Mouse (Mus musculus) forebrain, embryonic 10.5 days (tissue): Measurements from ENCODE around the gene Commd7. TPM values are rescaled to one million over a fixed set of nuclear protein-coding genes. Genes with fewer than 3 reads are reported as not detected.
A peak's percentile ranks its signal among the peaks of the same experiment; 100 is the strongest.

Experiments
- DNase-seq: peaks from one replicate; pipeline ENCODE4 v3.0.0-alpha.2; 2017; ENCODE audit warnings: low spot score; ENCODE audit errors: extremely low spot score
- H3K27ac ChIP-seq: fragments of 300-500 bp; sonication (generic); 2 replicates; pipeline ENCODE4 v1.5.1; 2016; ENCODE audit warnings: mild to moderate bottlenecking
- H3K27me3 ChIP-seq: fragments of 300-500 bp; sonication (generic); 2 replicates; pipeline ENCODE4 v1.6.1; 2016; ENCODE audit warnings: mild to moderate bottlenecking; ENCODE audit not compliant: poor library complexity, severe bottlenecking
- H3K36me3 ChIP-seq: fragments of 300-500 bp; sonication (generic); replicated peaks from 2 replicates; pipeline ENCODE4 v1.6.1; 2016; ENCODE audit warnings: mild to moderate bottlenecking, moderate library complexity
- H3K4me1 ChIP-seq: fragments of 300-500 bp; sonication (generic); 2 replicates; pipeline ENCODE4 v1.6.1; 2016
- H3K4me3 ChIP-seq: fragments of 300-500 bp; sonication (generic); 2 replicates; pipeline ENCODE4 v1.5.1; 2016; ENCODE audit warnings: mild to moderate bottlenecking, moderate library complexity
- H3K9me3 ChIP-seq: fragments of 300-500 bp; sonication (generic); 2 replicates; pipeline ENCODE4 v1.6.1; 2016; ENCODE audit warnings: mild to moderate bottlenecking, moderate library complexity
- WGBS: fragments of 180-500 bp; shearing (Covaris S2); methylation state at CpG from one replicate; pipeline ENCODE4 v1.1.7; 2016; 5-methylcytosine and 5-hydroxymethylcytosine counted together
- polyA plus RNA-seq: library from polyadenylated mRNA; unstranded; fragments of >200 nt; fragmentation: Nextera tagmentation; extraction: Ambion mirVana; gene quantifications from 2 replicates; pipeline ENCODE4 v1.2.1, GENCODE M21; 2016

Commd7 gene
- polyA plus RNA-seq, 1 experiment from 2014 or later = 66.2 TPM

GRCm38 (mm10) chr2:153616893-153617292 is 15.7 kb downstream of the Commd7 start:
- Histone ChIP-seq H3K27me3 (no peaks in the 10 kb centered on the region), H3K27ac (no peak overlapping the region), H3K4me1 (peaks cover 11% of the 10 kb centered on the region), H3K4me3 (no peak overlapping the region), H3K9me3 (no peaks in the 10 kb centered on the region), H3K36me3 (peaks cover 45% of the 10 kb centered on the region)
- WGBS = 94% methylated on average over 3 of the region's 3 CpGs
- no peak for DNase-seq

- peak overlapping the region; percentile 35; the same call in 1 of the 2 replicates for H3K27ac ChIP-seq
- DNase-seq = no peak
- 41% methylated on average over 3 of the region's 3 CpGs for WGBS
- H3K36me3 ChIP-seq = peaks cover 4% of the 10 kb centered on the region; the same call in 1 of the 2 replicates
- no peaks in the 10 kb centered on the region for H3K27me3 ChIP-seq
- H3K9me3 ChIP-seq = no peaks in the 10 kb centered on the region
- peaks cover 43% of the 10 kb centered on the region for H3K4me1 ChIP-seq
- H3K4me3 ChIP-seq = no peak overlapping the region
Measured at GRCm38 (mm10) chr2:153612594-153613281, 19.8 kb downstream of the Commd7 start.

GRCm38 (mm10) chr2:153611743-153612142 is 20.8 kb downstream of the Commd7 start:
- Histone ChIP-seq H3K4me3 (no peak overlapping the region), H3K36me3 (no peaks in the 10 kb centered on the region), H3K27ac (peak overlapping the region; percentile 87; the same call in 1 of the 2 replicates), H3K9me3 (no peaks in the 10 kb centered on the region), H3K4me1 (peaks cover 43% of the 10 kb centered on the region), H3K27me3 (no peaks in the 10 kb centered on the region)
- DNase-seq = no peak
- WGBS = 98% methylated on average over 1 of the region's 1 CpGs

- Histone ChIP-seq H3K36me3 (no peaks in the 10 kb centered on the region), H3K4me3 (no peak overlapping the region; the same call in 1 of the 2 replicates), H3K4me1 (peaks cover 43% of the 10 kb centered on the region), H3K9me3 (no peaks in the 10 kb centered on the region), H3K27me3 (no peaks in the 10 kb centered on the region), H3K27ac (peak overlapping the region; percentile 87)
- no peak for DNase-seq
- WGBS = 66% methylated on average over 7 of the region's 7 CpGs
Measured at GRCm38 (mm10) chr2:153611241-153611630, 21.3 kb downstream of the Commd7 start.

GRCm38 (mm10) chr2:153610426-153611240 is 21.9 kb downstream of the Commd7 start:
- no peaks in the 10 kb centered on the region for H3K9me3 ChIP-seq
- H3K27me3 ChIP-seq = no peaks in the 10 kb centered on the region
- H3K36me3 ChIP-seq = no peaks in the 10 kb centered on the region
- 13% methylated on average over 14 of the region's 14 CpGs for WGBS
- peak overlapping the region; percentile 87 for H3K27ac ChIP-seq
- peaks cover 43% of the 10 kb centered on the region for H3K4me1 ChIP-seq
- DNase-seq = peak; percentile 32
- H3K4me3 ChIP-seq = no peak overlapping the region; the same call in 1 of the 2 replicates

GRCm38 (mm10) chr2:153609548-153609947 is 23.0 kb downstream of the Commd7 start:
- Histone ChIP-seq H3K4me1 (peaks cover 43% of the 10 kb centered on the region), H3K36me3 (no peaks in the 10 kb centered on the region), H3K9me3 (no peaks in the 10 kb centered on the region), H3K27ac (peak overlapping the region; percentile 87), H3K4me3 (0 out of 2 replicates have a peak overlapping the region, but pooled peaks have one; percentile 2), H3K27me3 (no peaks in the 10 kb centered on the region)
- WGBS = 7% methylated on average over 9 of the region's 9 CpGs
- peak; percentile 86 for DNase-seq

- Histone ChIP-seq H3K9me3 (no peaks in the 10 kb centered on the region), H3K4me1 (peaks cover 43% of the 10 kb centered on the region), H3K36me3 (no peaks in the 10 kb centered on the region), H3K27me3 (no peaks in the 10 kb centered on the region), H3K27ac (peak overlapping the region; percentile 87; the same call in 1 of the 2 replicates), H3K4me3 (no peak overlapping the region)
- WGBS = 68% methylated on average over 8 of the region's 8 CpGs
- no peak for DNase-seq
Measured at GRCm38 (mm10) chr2:153609058-153609457, 23.5 kb downstream of the Commd7 start.

- Histone ChIP-seq H3K27ac (peak overlapping the region; percentile 33; the same call in 1 of the 2 replicates), H3K27me3 (no peaks in the 10 kb centered on the region), H3K4me3 (no peak overlapping the region), H3K4me1 (peaks cover 41% of the 10 kb centered on the region), H3K9me3 (no peaks in the 10 kb centered on the region), H3K36me3 (no peaks in the 10 kb centered on the region)
- 87% methylated on average over 13 of the region's 13 CpGs for WGBS
- no peak for DNase-seq
Measured at GRCm38 (mm10) chr2:153607870-153608515, 24.6 kb downstream of the Commd7 start.

GRCm38 (mm10) chr2:153606421-153606820 is 26.2 kb downstream of the Commd7 start:
- Histone ChIP-seq H3K36me3 (no peaks in the 10 kb centered on the region), H3K27ac (no peak overlapping the region), H3K9me3 (no peaks in the 10 kb centered on the region), H3K4me3 (no peak overlapping the region), H3K4me1 (peaks cover 29% of the 10 kb centered on the region), H3K27me3 (no peaks in the 10 kb centered on the region)
- 80% methylated on average over 3 of the region's 3 CpGs for WGBS
- no peak for DNase-seq

GRCm38 (mm10) chr2:153603724-153604123 is 28.9 kb downstream of the Commd7 start:
- Histone ChIP-seq H3K36me3 (no peaks in the 10 kb centered on the region), H3K4me1 (peaks cover 17% of the 10 kb centered on the region), H3K9me3 (no peaks in the 10 kb centered on the region), H3K4me3 (no peak overlapping the region), H3K27me3 (no peaks in the 10 kb centered on the region), H3K27ac (no peak overlapping the region)
- no peak for DNase-seq
- WGBS = 38% methylated on average over 4 of the region's 4 CpGs

- no peak for DNase-seq
- Histone ChIP-seq H3K9me3 (no peaks in the 10 kb centered on the region), H3K27ac (no peak overlapping the region; the same call in 1 of the 2 replicates), H3K4me1 (peaks cover 26% of the 10 kb centered on the region), H3K36me3 (no peaks in the 10 kb centered on the region), H3K27me3 (no peaks in the 10 kb centered on the region), H3K4me3 (no peak overlapping the region)
- 64% methylated on average over 16 of the region's 16 CpGs for WGBS
Measured at GRCm38 (mm10) chr2:153600667-153601648, 31.6 kb downstream of the Commd7 start.
